Mouse (Mus musculus) forebrain, embryonic 12.5 days (tissue): ENCODE measurements around the gene Rgs8. TPM values are rescaled to one million over a fixed set of nuclear protein-coding genes. Genes with fewer than 3 reads are reported as not detected.

Experiments used
- ATAC-seq: fragments of 200-750 bp; cut with Nextera tagmentation; 2 replicates; pipeline ENCODE4 v1.8.0; 2017; ENCODE audit warnings: moderate TSS enrichment; ENCODE audit not compliant: low FRiP score
- H3K27ac ChIP-seq: fragments of 300-500 bp; sonication (generic); 2 replicates; pipeline ENCODE4 v1.5.1; 2016; ENCODE audit warnings: mild to moderate bottlenecking
- H3K27me3 ChIP-seq: fragments of 300-500 bp; sonication (generic); 2 replicates; pipeline ENCODE4 v1.6.1; 2016; ENCODE audit warnings: mild to moderate bottlenecking
- H3K36me3 ChIP-seq: fragments of 300-500 bp; sonication (generic); replicated peaks from 2 replicates; pipeline ENCODE4 v1.6.1; 2016; ENCODE audit warnings: mild to moderate bottlenecking
- H3K4me1 ChIP-seq: fragments of 300-500 bp; sonication (generic); 2 replicates; pipeline ENCODE4 v1.6.1; 2016
- H3K4me2 ChIP-seq: fragments of 300-500 bp; sonication (generic); 2 replicates; pipeline ENCODE4 v1.6.1; 2016; ENCODE audit warnings: mild to moderate bottlenecking, moderate library complexity
- H3K4me3 ChIP-seq: fragments of 300-500 bp; sonication (generic); replicated peaks from 2 replicates; pipeline ENCODE4 v1.5.1; 2016; ENCODE audit warnings: mild to moderate bottlenecking
- H3K9ac ChIP-seq: fragments of 300-500 bp; sonication (generic); 2 replicates; pipeline ENCODE4 v1.6.1; 2016; ENCODE audit warnings: mild to moderate bottlenecking
- H3K9me3 ChIP-seq: fragments of 300-500 bp; sonication (generic); 2 replicates; pipeline ENCODE4 v1.6.1; 2016
- WGBS: fragments of 180-500 bp; shearing (Covaris S2); methylation state at CpG from one replicate; pipeline ENCODE4 v1.1.7; 2016; 5-methylcytosine and 5-hydroxymethylcytosine counted together
- polyA plus RNA-seq: library from polyadenylated mRNA; unstranded; fragments of >200 nt; fragmentation: Nextera tagmentation; extraction: Ambion mirVana; gene quantifications from 2 replicates; pipeline ENCODE4 v1.2.1, GENCODE M21; 2016

The Rgs8 gene
- polyA plus RNA-seq, 1 experiment from 2014 or later, result 24.3 TPM

DNA sequence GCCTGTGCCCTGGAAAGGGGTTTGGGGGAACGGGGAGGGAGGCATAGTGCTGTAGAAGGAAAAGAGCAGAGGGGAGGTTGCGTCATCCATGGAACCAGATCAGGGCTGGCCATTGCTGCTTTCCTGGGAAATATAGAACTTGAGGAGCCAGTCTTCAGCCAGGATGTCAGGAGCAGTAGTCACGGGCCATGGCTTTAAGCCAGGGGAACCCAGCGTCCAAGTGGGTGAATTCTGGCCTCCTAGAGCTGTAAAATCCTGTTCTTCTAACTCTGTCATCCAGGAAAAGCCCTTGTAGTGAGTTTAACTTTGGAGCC lies 8.8 kb downstream of the Rgs8 start:
- H3K36me3 ChIP-seq, result no peaks in the 10 kb centered on the region
- peak overlapping the region; percentile 86 for H3K27ac ChIP-seq
- no peak for ATAC-seq
- H3K4me1 ChIP-seq, result peaks cover 71% of the 10 kb centered on the region
- peak overlapping the region; percentile 25; the same call in 1 of the 2 replicates for H3K9ac ChIP-seq
- H3K4me3 ChIP-seq, result 0 out of 2 replicates have a peak overlapping the region, but pooled peaks have one; percentile 5
- H3K4me2 ChIP-seq, result peak overlapping the region; percentile 44
- 0 out of 2 replicates have a peak, but pooled peaks cover 3% of the 10 kb centered on the region for H3K27me3 ChIP-seq
- WGBS, result 41% methylated on average over 4 of the region's 4 CpGs
- no peaks in the 10 kb centered on the region for H3K9me3 ChIP-seq

DNA sequence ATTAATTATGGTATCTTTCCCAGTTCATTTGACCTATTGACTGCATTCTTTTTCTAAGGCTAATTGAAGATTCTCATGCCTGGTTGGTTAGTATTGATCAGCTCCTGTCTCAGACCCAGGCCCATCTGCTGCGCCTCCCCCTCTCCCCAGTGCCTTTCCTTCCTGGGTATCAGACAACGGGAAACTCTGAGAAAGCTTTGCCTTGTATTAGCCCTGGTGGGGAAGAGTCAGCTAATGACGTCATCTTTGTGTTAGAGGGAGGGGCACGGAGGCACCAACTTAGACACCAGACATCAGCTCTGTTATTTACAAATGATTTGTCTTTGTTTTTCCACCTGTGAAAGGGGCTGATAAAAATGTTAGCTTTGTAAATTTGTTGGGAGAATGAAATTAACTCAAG lies 9.5 kb downstream of the Rgs8 start:
- H3K4me3 ChIP-seq, result no peak overlapping the region
- peaks cover 2% of the 10 kb centered on the region; the same call in 1 of the 2 replicates for H3K27me3 ChIP-seq
- WGBS, result 22% methylated on average over 4 of the region's 4 CpGs
- ATAC-seq, result no peak
- no peaks in the 10 kb centered on the region for H3K36me3 ChIP-seq
- H3K4me2 ChIP-seq, result no peak overlapping the region
- H3K9me3 ChIP-seq, result no peaks in the 10 kb centered on the region
- no peak overlapping the region for H3K27ac ChIP-seq
- H3K9ac ChIP-seq, result no peak overlapping the region
- peaks cover 78% of the 10 kb centered on the region for H3K4me1 ChIP-seq

DNA sequence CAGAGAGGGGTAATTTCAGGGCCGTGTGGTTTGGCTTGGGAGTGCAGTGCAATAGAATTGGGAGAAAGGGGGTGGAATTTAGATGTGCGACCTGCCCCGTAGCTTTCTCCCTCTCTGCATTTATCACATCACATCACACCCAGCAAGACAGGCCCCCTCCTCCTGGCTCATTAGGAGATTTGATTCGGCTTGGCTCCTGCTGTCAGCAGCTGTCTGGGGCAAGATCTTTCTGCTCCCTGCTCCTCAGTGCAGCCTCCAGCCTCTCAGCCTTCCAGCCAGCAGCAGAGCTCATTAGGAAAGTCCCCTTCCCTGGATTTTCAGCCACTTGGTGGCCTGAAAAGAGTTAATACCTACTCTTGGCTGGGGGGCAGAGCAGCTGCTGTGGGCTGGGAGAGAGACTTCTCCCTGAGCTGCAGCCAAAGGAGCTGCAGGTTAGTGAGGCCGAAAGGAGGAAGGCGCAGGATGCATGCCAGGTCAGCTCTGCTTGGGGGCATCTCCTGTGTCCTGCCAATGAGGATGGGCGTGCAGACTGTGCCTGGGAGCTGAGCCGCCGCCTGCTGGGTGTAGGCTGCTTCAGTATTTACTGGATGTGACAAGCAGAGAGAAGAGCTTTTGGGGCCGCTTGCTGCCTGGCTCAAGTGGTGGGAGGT lies 12.4 kb downstream of the Rgs8 start:
- Histone ChIP-seq H3K36me3 (no peaks in the 10 kb centered on the region), H3K9ac (peak overlapping the region; percentile 42), H3K27ac (peak overlapping the region; percentile 92), H3K27me3 (peaks cover 8% of the 10 kb centered on the region; the same call in 1 of the 2 replicates), H3K4me2 (peak overlapping the region; percentile 48), H3K4me3 (peak overlapping the region; percentile 21), H3K4me1 (peaks cover 73% of the 10 kb centered on the region), H3K9me3 (no peaks in the 10 kb centered on the region)
- WGBS, result 2% methylated on average over 10 of the region's 10 CpGs
- ATAC-seq, result peak; percentile 84

DNA sequence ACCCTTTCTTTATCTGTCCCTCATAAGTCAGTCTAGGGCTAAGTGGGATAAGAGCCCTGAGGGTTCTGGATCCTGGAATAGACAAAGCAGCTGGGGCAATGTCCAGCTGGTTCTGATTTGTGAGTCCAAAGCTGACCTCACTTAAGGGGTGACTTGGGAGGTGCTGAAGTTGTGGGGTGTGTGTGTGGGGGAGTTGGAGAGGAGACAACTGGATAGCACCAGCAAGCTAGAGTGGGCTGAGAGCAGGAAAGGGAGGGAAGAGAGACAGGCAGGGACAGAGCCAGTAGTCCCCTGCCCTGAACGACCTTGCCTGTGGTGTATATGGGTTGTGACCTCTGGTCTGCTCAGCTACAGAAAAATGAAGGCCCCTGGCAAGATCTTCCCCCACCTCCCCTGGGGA lies 13.4 kb downstream of the Rgs8 start:
- WGBS, result 4% methylated on average over 1 of the region's 1 CpGs
- H3K9ac ChIP-seq, result peak overlapping the region; percentile 42; the same call in 1 of the 2 replicates
- no peaks in the 10 kb centered on the region for H3K36me3 ChIP-seq
- peak overlapping the region; percentile 21 for H3K4me3 ChIP-seq
- H3K27ac ChIP-seq, result peak overlapping the region; percentile 92
- ATAC-seq, result no peak
- no peaks in the 10 kb centered on the region for H3K9me3 ChIP-seq
- H3K27me3 ChIP-seq, result peaks cover 11% of the 10 kb centered on the region; the same call in 1 of the 2 replicates
- peak overlapping the region; percentile 48 for H3K4me2 ChIP-seq
- H3K4me1 ChIP-seq, result peaks cover 68% of the 10 kb centered on the region

DNA sequence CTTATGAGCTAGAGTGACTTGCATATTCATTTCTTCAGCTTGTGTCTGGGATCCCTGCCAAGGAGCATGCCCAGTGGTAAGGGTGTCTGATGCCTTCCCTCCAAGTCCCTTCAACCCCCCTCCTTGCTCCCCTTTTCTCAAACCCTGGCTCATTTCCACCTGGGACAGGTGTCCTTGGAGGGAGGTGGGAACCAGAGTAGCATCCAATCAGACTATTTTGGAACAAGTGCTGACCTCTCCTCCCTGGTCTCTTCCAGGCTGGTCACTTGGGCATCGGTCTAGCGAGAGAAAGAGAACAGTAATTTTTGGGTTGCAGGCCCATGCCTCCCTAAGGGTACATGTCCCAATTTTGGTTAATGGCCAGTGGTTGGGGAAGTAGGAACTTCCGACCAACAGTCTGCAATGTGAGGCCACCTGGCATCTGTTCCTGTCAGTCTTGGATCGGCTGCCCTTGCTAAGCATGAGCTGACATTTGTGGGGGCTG lies 14.5 kb downstream of the Rgs8 start:
- H3K9me3 ChIP-seq, result no peaks in the 10 kb centered on the region
- 81% methylated on average over 4 of the region's 4 CpGs for WGBS
- H3K4me2 ChIP-seq, result peak overlapping the region; percentile 48
- H3K27ac ChIP-seq, result no peak overlapping the region
- H3K9ac ChIP-seq, result 0 out of 2 replicates have a peak overlapping the region, but pooled peaks have one; percentile 7
- H3K4me3 ChIP-seq, result no peak overlapping the region
- H3K27me3 ChIP-seq, result peaks cover 11% of the 10 kb centered on the region; the same call in 1 of the 2 replicates
- H3K4me1 ChIP-seq, result peaks cover 58% of the 10 kb centered on the region
- ATAC-seq, result no peak
- H3K36me3 ChIP-seq, result no peaks in the 10 kb centered on the region

DNA sequence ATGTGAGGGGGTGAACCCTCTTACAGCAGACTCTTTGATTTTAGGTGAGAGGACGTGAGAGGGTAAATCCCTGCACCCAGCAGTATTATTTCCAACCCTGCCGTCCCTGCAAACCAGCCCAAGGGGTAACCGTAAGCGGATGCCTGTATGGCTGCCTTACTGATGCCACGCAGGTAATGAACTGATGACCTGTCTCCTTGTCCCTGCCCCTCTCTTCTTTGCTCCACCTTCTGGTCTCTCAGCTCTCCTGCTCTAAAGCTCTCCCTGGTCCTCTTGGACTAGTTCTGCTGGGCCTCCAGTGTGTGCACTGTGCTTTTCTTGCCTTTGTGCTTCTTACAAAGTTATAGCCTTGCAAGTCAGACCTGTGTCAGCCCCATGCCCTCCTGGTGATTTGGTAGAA lies 15.0 kb downstream of the Rgs8 start:
- no peaks in the 10 kb centered on the region for H3K9me3 ChIP-seq
- peaks cover 11% of the 10 kb centered on the region; the same call in 1 of the 2 replicates for H3K27me3 ChIP-seq
- WGBS, result 82% methylated on average over 5 of the region's 5 CpGs
- H3K9ac ChIP-seq, result no peak overlapping the region
- H3K4me1 ChIP-seq, result peaks cover 59% of the 10 kb centered on the region
- H3K4me3 ChIP-seq, result no peak overlapping the region
- no peak overlapping the region for H3K4me2 ChIP-seq
- no peak for ATAC-seq
- H3K36me3 ChIP-seq, result no peaks in the 10 kb centered on the region
- no peak overlapping the region for H3K27ac ChIP-seq

DNA sequence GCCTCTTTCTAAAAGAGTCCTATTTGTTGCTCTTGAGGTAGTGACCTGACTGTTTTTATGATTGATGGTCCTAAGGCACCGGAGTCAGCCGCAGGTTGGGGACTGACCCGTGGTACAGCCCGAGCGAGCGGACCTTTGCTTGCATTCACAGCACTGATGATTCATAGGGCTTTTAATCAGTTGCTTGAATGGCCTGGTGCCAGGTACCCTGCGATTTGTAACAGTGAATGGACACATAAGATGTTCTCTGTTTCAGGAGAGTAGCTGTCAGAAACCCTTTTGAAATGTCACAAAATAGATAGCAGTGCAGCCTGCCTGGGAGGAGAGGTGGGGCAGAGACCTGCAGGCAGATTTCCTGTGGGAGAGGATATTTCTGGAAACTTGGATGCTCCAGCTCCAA lies 16.3 kb downstream of the Rgs8 start:
- ATAC-seq, result no peak
- no peak overlapping the region for H3K27ac ChIP-seq
- no peak overlapping the region for H3K9ac ChIP-seq
- no peak overlapping the region for H3K4me3 ChIP-seq
- peaks cover 11% of the 10 kb centered on the region; the same call in 1 of the 2 replicates for H3K27me3 ChIP-seq
- peaks cover 60% of the 10 kb centered on the region for H3K4me1 ChIP-seq
- WGBS, result 78% methylated on average over 7 of the region's 7 CpGs
- H3K9me3 ChIP-seq, result no peaks in the 10 kb centered on the region
- no peaks in the 10 kb centered on the region for H3K36me3 ChIP-seq
- H3K4me2 ChIP-seq, result 0 out of 2 replicates have a peak overlapping the region, but pooled peaks have one; percentile 2

DNA sequence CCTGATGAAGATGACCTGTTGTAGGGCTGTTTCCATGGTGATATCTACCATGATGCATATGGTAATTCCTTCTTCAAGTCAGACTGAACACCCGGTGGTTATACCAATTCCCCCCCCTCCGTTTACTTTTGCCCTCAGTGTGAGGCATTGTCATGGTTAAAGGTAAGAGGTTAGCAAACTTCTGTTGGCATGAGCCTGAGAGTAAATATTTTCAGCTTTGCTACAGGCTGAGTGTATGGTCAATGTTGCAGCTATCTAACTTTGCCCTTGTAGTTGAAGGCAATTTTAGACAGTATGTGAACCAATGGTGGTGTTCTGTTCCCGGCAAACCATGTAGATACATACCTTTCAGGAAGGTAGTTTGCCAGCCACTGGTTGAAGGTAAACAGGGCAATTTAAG lies 16.9 kb downstream of the Rgs8 start:
- Histone ChIP-seq H3K4me3 (no peak overlapping the region), H3K9me3 (no peaks in the 10 kb centered on the region), H3K27me3 (peaks cover 11% of the 10 kb centered on the region; the same call in 1 of the 2 replicates), H3K4me2 (no peak overlapping the region), H3K4me1 (peaks cover 54% of the 10 kb centered on the region), H3K36me3 (no peaks in the 10 kb centered on the region), H3K27ac (no peak overlapping the region), H3K9ac (no peak overlapping the region)
- WGBS, result 58% methylated on average over 3 of the region's 3 CpGs
- ATAC-seq, result no peak

DNA sequence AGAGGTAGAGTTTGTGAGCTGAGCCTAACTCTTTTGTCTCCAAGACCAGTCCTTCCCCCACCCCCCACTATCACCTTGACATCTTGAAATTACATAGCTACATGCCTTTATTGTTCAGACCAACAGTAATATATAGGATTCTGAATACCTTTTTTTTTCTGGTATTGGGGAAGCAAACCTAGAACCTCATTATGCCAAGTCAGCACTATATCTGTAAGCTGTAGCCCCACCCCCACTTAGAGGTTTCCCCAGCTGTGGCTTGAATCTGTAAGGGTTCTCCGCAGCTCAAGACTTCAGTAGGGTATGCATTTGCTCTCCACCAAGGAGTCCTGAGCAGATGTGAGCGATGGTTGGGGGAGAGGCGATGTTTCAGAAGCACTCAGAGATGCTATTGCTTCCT lies 18.5 kb downstream of the Rgs8 start:
- Histone ChIP-seq H3K4me2 (no peak overlapping the region), H3K36me3 (no peaks in the 10 kb centered on the region), H3K4me1 (peaks cover 38% of the 10 kb centered on the region), H3K27me3 (peaks cover 11% of the 10 kb centered on the region; the same call in 1 of the 2 replicates), H3K9ac (no peak overlapping the region), H3K27ac (no peak overlapping the region), H3K4me3 (no peak overlapping the region), H3K9me3 (no peaks in the 10 kb centered on the region)
- WGBS, result 87% methylated on average over 3 of the region's 3 CpGs
- no peak for ATAC-seq

DNA sequence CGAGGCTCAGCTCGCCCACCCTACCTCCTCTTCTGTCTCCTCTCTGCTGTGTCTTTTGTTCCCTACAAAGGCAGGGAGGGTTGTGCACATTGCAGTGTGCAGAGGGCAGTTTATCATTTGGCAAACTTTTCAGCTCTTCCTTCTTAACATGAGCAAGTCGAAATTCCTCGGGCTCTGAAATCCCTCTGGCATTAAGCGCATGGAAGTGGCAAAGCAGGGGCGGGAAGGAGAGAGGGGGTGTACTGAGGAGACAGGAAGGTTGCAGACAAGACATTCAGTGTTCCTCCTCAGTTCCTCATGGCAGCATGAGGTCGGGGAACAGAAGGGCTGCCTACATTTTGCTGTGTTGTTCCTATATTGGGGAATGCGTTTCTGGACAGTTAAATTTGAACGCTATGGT lies 19.9 kb downstream of the Rgs8 start:
- Histone ChIP-seq H3K36me3 (no peaks in the 10 kb centered on the region), H3K4me1 (peaks cover 28% of the 10 kb centered on the region), H3K27ac (no peak overlapping the region), H3K9ac (no peak overlapping the region), H3K27me3 (0 out of 2 replicates have a peak, but pooled peaks cover 5% of the 10 kb centered on the region), H3K4me2 (no peak overlapping the region), H3K9me3 (no peaks in the 10 kb centered on the region), H3K4me3 (no peak overlapping the region)
- whole genome bisulfite sequencing, result 64% methylated on average over 9 of the region's 9 CpGs
- ATAC-seq, result no peak

DNA sequence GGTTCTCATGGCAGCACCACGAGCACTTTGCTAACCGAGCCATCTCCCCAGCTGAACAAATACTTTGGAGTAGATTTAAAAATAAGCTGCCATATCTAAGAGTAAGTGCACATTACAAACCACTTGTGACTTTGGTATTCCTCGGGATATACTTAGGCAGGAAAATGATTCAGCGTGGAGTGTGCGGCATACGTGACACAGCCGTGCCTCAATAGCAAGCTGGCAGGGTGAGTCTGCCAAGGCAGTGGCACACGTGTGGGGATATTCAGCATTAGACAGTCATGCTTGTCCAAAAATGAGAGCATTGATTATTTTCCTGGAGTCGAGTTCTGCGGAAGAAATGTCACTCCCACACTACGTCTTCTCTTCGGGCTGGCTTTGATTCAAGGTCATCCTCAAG lies 21.1 kb downstream of the Rgs8 start:
- Histone ChIP-seq H3K9me3 (no peaks in the 10 kb centered on the region), H3K9ac (no peak overlapping the region), H3K27ac (no peak overlapping the region), H3K36me3 (no peaks in the 10 kb centered on the region), H3K4me1 (peaks cover 29% of the 10 kb centered on the region), H3K4me3 (no peak overlapping the region), H3K27me3 (0 out of 2 replicates have a peak, but pooled peaks cover 3% of the 10 kb centered on the region), H3K4me2 (no peak overlapping the region)
- 94% methylated on average over 12 of the region's 12 CpGs for WGBS
- ATAC-seq, result no peak

DNA sequence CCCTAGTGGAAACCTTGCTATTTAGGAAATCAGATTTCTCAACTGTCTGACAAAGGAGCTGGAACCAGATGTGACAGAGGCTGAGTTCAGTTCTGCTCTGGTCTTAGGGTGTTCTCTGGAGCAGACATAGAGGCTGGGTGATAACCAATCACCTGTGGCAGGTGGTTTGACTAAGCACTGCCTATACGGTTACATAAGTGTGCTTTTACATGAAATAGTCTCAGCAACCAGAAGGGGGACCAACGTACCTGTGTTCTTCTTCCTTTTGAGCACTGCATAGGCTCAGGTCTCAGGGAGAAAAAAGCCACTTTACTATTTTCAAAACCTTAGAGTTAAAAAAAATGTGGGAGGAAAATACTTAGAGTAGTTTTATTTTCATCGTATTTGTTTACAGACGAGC lies 22.8 kb downstream of the Rgs8 start:
- H3K36me3 ChIP-seq, result no peaks in the 10 kb centered on the region
- no peak overlapping the region for H3K9ac ChIP-seq
- H3K27me3 ChIP-seq, result 0 out of 2 replicates have a peak, but pooled peaks cover under 1% of the 10 kb centered on the region
- H3K4me3 ChIP-seq, result no peak overlapping the region
- H3K27ac ChIP-seq, result no peak overlapping the region
- peaks cover 28% of the 10 kb centered on the region for H3K4me1 ChIP-seq
- ATAC-seq, result 0 out of 2 replicates have a peak, but pooled peaks have one; percentile 25
- 79% methylated on average over 4 of the region's 4 CpGs for WGBS
- H3K4me2 ChIP-seq, result no peak overlapping the region
- no peaks in the 10 kb centered on the region for H3K9me3 ChIP-seq

DNA sequence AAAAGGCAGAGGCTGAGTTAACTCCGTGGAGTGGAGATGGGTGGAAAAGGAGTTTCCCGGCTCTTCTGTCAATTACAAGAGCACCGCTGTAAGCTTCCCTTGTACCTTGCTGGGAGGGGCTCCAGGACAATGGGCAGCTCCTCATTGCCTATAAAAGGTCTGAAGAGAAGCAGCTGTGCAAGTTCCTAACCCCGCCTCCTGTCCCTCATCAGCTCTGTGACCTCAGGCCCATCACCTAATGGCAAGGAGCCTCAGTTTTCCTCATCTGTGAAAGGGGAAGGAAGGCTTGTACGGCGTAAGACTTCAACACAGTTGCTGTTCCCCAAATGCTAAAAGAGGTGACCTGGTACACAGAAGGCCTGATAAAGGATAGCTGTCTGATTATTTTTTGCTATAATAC lies 24.8 kb downstream of the Rgs8 start:
- H3K36me3 ChIP-seq, result no peaks in the 10 kb centered on the region
- H3K27ac ChIP-seq, result no peak overlapping the region
- no peaks in the 10 kb centered on the region for H3K9me3 ChIP-seq
- peaks cover 28% of the 10 kb centered on the region for H3K4me1 ChIP-seq
- no peak for ATAC-seq
- no peak overlapping the region for H3K4me2 ChIP-seq
- no peak overlapping the region for H3K9ac ChIP-seq
- no peak overlapping the region for H3K4me3 ChIP-seq
- 56% methylated on average over 6 of the region's 6 CpGs for WGBS
- H3K27me3 ChIP-seq, result no peaks in the 10 kb centered on the region
